Mouse (Mus musculus) liver, adult 2 months (tissue): ENCODE data around the gene Gm16223. TPM values are rescaled to one million over a fixed set of nuclear protein-coding genes. Genes with fewer than 3 reads are reported as not detected.

Experiments used
- DNase-seq: peaks from one replicate; pipeline ENCODE4 v3.0.0-alpha.2; 2011; ENCODE audit warnings: low read depth, low spot score; ENCODE audit errors: extremely low read depth
- H3K27ac ChIP-seq: fragments of 200-500 bp; replicated peaks from 2 replicates; pipeline ENCODE4 v1.5.1; 2012; ENCODE audit warnings: low read depth, mild to moderate bottlenecking, control low read depth, inconsistent platforms, low read length; ENCODE audit not compliant: insufficient read depth
- H3K27me3 ChIP-seq: fragments of 200-500 bp; 2 replicates; pipeline ENCODE4 v1.6.1; 2012; ENCODE audit warnings: mild to moderate bottlenecking, moderate library complexity, low read length, inconsistent platforms; ENCODE audit not compliant: control insufficient read depth, insufficient read depth
- H3K36me3 ChIP-seq: fragments of 200-500 bp; 2 replicates; pipeline ENCODE4 v1.6.1; 2012; ENCODE audit warnings: low read length, inconsistent platforms; ENCODE audit not compliant: control insufficient read depth, insufficient read depth
- H3K4me1 ChIP-seq: fragments of 200-500 bp; 2 replicates; pipeline ENCODE4 v1.6.1; 2011; ENCODE audit warnings: low read length; ENCODE audit not compliant: control insufficient read depth, insufficient read depth
- H3K4me3 ChIP-seq: fragments of 200-500 bp; 2 replicates; pipeline ENCODE4 v1.5.1; 2011; ENCODE audit warnings: low read depth, mild to moderate bottlenecking, control low read depth, low read length, moderate library complexity; ENCODE audit not compliant: insufficient read depth
- H3K79me2 ChIP-seq: fragments of 200-500 bp; 2 replicates; pipeline ENCODE4 v1.6.1; 2012; ENCODE audit warnings: inconsistent platforms, mild to moderate bottlenecking, low read length, moderate library complexity; ENCODE audit not compliant: control insufficient read depth, insufficient read depth
- H3K9ac ChIP-seq: fragments of 200-500 bp; 2 replicates; pipeline ENCODE4 v1.6.1; 2012; ENCODE audit warnings: low read depth, mild to moderate bottlenecking, control low read depth, inconsistent platforms, low read length
- CTCF ChIP-seq: fragments of 200-500 bp; IDR thresholded peaks from 2 replicates; pipeline ENCODE4 v1.5.1; 2011; ENCODE audit warnings: low read depth, low read length, control low read depth
- POLR2A ChIP-seq: fragments of 200-500 bp; IDR thresholded peaks from 2 replicates; pipeline ENCODE4 v1.6.1; 2011; ENCODE audit warnings: low read length, control low read depth; ENCODE audit not compliant: insufficient read depth; ENCODE audit errors: extremely low read depth
- WGBS: fragments of 180-500 bp; shearing (Covaris S2); methylation state at CpG from one replicate; pipeline ENCODE4 v1.1.7; 2018; 5-methylcytosine and 5-hydroxymethylcytosine counted together
- polyA plus RNA-seq: library from polyadenylated mRNA; depleted of rRNA; stranded (reverse); fragments of >200 nt; gene quantifications from 2 replicates; pipeline ENCODE4 v1.2.3, GENCODE M21; 2012; rRNA removed
- total RNA-seq: library from RNA; depleted of rRNA; stranded (reverse); fragments of >200 nt; gene quantifications from 2 replicates; pipeline ENCODE4 v1.2.3, GENCODE M21; 2014; rRNA removed

The Gm16223 gene
- total RNA-seq (not detected in 2 replicates), polyA plus RNA-seq (not detected in 2 replicates)

- Histone ChIP-seq H3K27ac (no peak within 1 kb of the TSS), H3K9ac (no peak within 1 kb of the TSS), H3K4me1 (no peaks in the 10 kb centered on the region), H3K36me3 (no peaks in the 10 kb centered on the region), H3K4me3 (no peak within 1 kb of the TSS), H3K79me2 (no peaks in the 10 kb centered on the region), H3K27me3 (no peaks in the 10 kb centered on the region)
- TF ChIP-seq CTCF (no peak), POLR2A (no peak)
- 80% methylated on average over 10 of the region's 10 CpGs for WGBS
- no peak for DNase-seq
Measured at GRCm38 (mm10) chr5:42067476-42068187, at the start of gene Gm16223. Gene Gm16223, plus strand, starts transcription at chr5:42067960.

GRCm38 (mm10) chr5:42022029-42022428 is 45.7 kb upstream of the Gm16223 start:
- 70% methylated on average over 3 of the region's 3 CpGs for WGBS
- Histone ChIP-seq H3K36me3 (no peaks in the 10 kb centered on the region), H3K27ac (no peak overlapping the region), H3K79me2 (no peaks in the 10 kb centered on the region), H3K27me3 (no peaks in the 10 kb centered on the region), H3K4me1 (no peaks in the 10 kb centered on the region), H3K4me3 (no peak overlapping the region), H3K9ac (no peak overlapping the region)
- no peak for DNase-seq
- TF ChIP-seq POLR2A (no peak), CTCF (no peak)

GRCm38 (mm10) chr5:42023521-42023920 is 44.2 kb upstream of the Gm16223 start:
- 58% methylated on average over 1 of the region's 1 CpGs for WGBS
- no peaks in the 10 kb centered on the region for H3K79me2 ChIP-seq
- H3K4me1 ChIP-seq, result no peaks in the 10 kb centered on the region
- H3K27ac ChIP-seq, result no peak overlapping the region
- no peak for TF ChIP-seq POLR2A
- TF ChIP-seq CTCF, result no peak
- H3K4me3 ChIP-seq, result no peak overlapping the region
- DNase-seq, result no peak
- H3K36me3 ChIP-seq, result no peaks in the 10 kb centered on the region
- no peaks in the 10 kb centered on the region for H3K27me3 ChIP-seq
- no peak overlapping the region for H3K9ac ChIP-seq

GRCm38 (mm10) chr5:42036388-42037082 is 31.2 kb upstream of the Gm16223 start:
- no peaks in the 10 kb centered on the region for H3K79me2 ChIP-seq
- TF ChIP-seq CTCF (no peak), POLR2A (no peak)
- H3K4me3 ChIP-seq, result no peak overlapping the region
- no peaks in the 10 kb centered on the region for H3K27me3 ChIP-seq
- no peaks in the 10 kb centered on the region for H3K36me3 ChIP-seq
- H3K4me1 ChIP-seq, result no peaks in the 10 kb centered on the region
- WGBS, result 63% methylated on average over 15 of the region's 15 CpGs
- H3K27ac ChIP-seq, result no peak overlapping the region
- no peak for DNase-seq
- no peak overlapping the region for H3K9ac ChIP-seq

GRCm38 (mm10) chr5:42054636-42055035 is 13.1 kb upstream of the Gm16223 start:
- Histone ChIP-seq H3K36me3 (no peaks in the 10 kb centered on the region), H3K79me2 (no peaks in the 10 kb centered on the region), H3K4me3 (no peak overlapping the region), H3K27me3 (no peaks in the 10 kb centered on the region), H3K9ac (no peak overlapping the region), H3K4me1 (no peaks in the 10 kb centered on the region), H3K27ac (no peak overlapping the region)
- WGBS, result 87% methylated on average over 4 of the region's 4 CpGs
- TF ChIP-seq CTCF, result no peak
- no peak for TF ChIP-seq POLR2A
- no peak for DNase-seq

- no peaks in the 10 kb centered on the region for H3K36me3 ChIP-seq
- no peaks in the 10 kb centered on the region for H3K4me1 ChIP-seq
- 87% methylated on average over 5 of the region's 5 CpGs for WGBS
- H3K9ac ChIP-seq, result no peak overlapping the region
- H3K27me3 ChIP-seq, result no peaks in the 10 kb centered on the region
- no peak for DNase-seq
- TF ChIP-seq POLR2A, result no peak
- no peak for TF ChIP-seq CTCF
- no peak overlapping the region for H3K27ac ChIP-seq
- no peak overlapping the region for H3K4me3 ChIP-seq
- H3K79me2 ChIP-seq, result no peaks in the 10 kb centered on the region
Measured at GRCm38 (mm10) chr5:42055151-42055550, 12.6 kb upstream of the Gm16223 start.
